Mouse (Mus musculus) lung, adult 18-20 months (tissue): Measurements from ENCODE around the gene Cmpk1.
"Not testable (repeated sequence)": the region's sequence is repeated elsewhere in the genome, so short reads cannot be mapped to it uniquely, and the experiment has no call there.

Source experiments
- DNase-seq, 2 experiments: peaks; one replicate each; pipeline ENCODE4 v3.0.0; 2022; ENCODE audit warnings: mixed read lengths in 2 of 2

Cmpk1 gene

DNA sequence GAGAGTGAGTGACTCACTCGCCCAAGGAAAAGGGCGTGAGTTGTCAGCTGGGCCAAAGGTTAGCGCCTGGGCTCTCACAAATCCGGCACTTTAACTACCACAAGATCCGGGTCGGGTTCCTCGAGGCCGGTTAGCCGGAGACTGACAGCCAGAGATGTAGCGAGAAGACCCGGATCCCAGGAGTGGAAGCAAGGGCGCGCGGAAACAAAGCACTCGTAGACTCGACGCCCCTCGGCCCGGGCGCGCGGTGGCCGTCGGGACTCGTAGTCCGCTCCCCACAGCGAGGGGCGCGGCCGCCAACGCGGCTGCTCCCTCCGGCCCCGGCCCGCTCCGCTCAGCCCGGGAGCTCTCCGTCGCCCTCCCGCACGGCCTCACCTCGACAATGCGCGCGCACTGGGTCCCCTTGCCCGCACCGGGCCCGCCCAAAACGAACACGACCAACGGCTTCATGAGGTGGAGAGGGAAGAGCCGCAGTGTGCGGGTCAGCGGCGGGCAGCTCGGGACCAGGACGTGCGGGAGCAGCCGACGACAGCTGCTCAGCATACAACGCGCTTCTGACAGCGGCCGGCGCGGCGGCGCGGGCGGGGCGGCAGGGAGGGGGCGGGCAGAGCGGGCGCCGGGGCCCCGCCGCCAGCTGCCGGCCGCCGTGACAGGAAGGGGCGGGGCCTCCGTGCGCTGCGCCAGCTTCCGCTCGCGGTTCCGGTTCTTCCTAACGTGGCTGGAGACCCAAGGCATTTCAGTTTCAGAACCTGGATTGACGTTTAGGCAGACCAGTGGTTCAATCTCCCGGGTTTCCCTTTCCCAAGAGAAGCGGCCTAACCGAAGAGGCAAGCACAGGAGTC is at the start of gene Cmpk1:
Cmpk1 (minus strand) TSS at position 651 of the 842 bp plus-strand sequence.
- DNase-seq, result peak; percentile 83 to 90

DNA sequence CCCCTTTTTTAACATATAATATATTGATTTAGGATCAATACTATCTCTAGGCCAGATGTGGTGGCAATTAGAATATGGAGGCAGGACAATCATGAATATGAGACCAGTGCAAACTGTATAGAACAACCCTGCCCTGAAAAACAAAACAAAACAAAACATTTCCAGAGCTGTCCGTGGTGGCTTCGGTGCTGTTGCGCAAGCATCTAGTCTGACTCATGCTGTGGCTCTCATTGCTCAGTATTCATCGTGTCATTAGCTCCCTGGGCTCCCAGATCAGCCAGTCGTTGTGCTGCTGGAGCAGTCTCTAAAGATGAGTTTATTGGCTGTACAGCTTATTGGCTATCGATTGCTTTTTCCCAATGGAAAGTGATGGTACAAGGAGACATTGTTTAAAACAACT is 48.0 kb upstream of the Cmpk1 start:
- no peak for DNase-seq

DNA sequence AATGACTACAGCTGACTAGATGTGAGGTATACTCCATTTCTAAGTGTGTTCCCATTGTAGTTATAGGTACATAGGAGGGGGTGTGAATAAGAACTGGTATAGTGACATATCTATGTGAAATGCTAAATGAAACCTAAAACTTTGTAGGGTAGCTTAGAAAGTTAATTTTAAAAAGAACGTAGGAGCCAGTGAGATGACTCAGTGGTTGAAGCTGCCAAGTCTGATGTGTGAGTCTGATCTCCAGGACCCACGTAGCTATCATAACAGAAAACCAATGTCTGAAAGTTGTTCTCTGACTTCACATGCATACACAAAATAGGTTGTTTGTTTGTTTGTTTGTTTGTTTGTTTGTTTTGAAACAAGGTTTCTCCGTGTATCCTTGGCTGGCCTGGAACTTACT is 33.0 kb upstream of the Cmpk1 start:
- no peak for DNase-seq

DNA sequence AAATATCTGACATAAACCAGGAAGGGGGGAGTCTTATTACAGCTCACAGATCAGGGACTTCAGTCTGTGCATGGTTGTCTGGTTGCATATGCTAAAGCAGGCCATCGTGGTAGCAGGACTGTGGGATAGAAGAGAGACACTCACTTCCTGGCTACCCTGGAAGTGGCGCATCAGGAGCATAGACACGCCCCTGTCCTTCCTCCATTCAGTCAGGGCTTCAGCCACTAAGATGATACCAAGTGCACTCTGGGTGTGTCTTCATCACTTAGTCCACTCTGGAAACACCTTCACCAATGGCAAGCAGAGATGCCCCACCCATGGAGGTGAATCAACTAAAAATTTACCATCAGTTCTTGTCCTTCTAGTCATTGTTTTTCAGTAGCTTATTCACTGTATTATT is 27.2 kb upstream of the Cmpk1 start:
- DNase-seq, result no peak

DNA sequence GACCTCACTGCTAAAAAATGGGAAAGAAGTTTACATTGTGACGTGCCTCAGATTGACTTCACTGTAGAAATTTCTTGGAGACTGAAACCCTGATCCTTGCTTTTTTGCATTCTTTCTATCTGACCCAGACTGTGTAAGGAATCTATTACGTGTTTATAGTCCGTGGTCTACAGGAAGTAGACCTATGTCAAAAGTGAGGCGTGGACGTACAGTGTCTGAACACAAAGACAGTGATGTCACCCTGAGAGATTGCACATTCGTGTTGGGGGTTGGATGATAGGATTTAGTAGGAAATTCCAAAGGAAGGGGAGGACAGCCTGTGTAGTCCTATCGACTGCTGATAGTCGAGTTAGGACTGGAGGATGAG is 13.4 kb upstream of the Cmpk1 start:
- no peak for DNase-seq

DNA sequence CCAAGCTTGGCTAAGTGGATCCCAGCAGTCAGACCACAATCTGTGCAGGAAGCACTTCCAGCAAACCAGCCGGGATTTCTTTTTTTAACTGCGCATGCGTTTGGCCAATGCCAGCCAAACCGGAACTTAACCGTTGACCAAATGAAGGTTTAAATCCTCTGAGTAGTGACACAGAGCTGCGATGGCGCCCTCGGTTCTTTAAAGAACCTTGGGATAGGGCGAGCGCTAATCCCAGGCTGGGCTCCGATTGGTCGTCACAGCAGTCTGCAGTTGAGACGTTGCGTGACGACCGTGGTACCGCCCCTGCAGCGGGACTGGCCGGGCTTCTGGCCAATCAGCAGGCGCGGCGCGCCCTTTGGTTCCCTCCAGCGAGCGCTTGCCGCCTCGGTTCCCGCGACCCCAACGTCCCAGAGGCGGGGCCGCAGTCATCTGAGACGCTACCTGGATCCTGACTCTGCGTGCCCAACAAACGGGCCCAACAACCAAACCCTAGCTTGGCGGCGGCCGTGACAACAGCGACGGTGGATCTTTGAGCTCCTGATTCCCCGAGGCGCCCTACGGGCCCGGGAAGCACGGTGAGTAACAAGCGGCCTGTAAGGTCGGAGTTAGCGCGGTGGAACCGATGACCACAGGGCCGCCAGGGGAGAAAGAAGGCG is 12.9 kb upstream of the Cmpk1 start, which contains the start of gene Stil:
Stil (plus strand) TSS at position 387 of the 656 bp plus-strand sequence.
- peak; percentile 97 for DNase-seq

DNA sequence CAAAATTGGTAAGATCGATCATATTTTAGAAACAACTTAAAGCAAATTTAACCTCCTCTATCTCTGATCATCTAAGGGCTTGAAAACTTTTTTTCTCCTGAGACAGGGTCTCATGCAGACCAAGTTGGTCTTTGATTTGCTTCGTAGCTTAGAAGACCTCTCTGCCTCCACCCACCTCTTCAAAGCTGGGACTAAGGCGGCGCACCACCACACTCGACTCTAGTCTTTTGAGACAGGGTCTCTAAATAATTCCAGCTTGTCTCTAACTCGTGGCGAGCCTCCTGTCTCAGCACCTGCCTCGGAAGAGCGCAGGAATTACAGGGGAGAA is 12.4 kb upstream of the Cmpk1 start:
- no peak for DNase-seq

DNA sequence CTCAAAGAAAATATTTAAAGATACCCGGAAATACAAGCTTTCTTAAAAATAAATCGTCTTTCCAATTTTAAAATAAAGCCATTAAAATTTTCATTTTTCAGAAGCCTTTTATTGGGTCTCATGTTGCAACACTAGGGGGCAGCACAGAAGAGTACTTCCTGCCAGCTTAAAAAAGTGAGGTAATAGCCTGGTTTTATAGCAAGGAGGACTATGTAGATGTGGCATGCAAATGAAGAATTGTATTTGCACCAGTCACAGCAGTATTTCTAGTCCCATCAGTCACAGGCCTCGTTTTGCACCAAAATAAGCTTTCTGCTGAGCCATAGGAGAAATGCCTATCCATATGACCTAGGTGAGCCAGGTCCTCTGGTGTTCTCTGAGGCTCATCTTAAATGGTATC is 10.0 kb upstream of the Cmpk1 start:
- peak in 1 of 2 experiments; percentile 38 for DNase-seq

DNA sequence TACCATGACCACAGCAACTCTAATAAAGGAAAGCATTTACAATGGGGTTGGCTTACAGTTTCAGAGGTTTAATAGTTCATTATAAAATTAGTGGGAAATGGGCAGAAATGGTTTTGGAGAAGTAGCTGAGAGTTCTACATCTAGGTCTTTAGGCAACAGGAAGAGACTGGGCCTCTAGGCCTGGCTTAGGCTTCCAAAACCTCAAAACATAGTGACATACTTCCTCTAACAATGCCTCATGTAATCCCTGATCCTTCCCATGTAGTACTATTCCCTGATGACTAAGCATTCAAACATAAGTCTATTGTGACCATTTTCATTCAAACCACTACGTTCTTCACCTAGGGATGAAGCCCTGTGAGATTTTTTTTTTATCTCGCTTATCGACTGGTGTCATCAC is 7.2 kb upstream of the Cmpk1 start:
- no peak for DNase-seq

DNA sequence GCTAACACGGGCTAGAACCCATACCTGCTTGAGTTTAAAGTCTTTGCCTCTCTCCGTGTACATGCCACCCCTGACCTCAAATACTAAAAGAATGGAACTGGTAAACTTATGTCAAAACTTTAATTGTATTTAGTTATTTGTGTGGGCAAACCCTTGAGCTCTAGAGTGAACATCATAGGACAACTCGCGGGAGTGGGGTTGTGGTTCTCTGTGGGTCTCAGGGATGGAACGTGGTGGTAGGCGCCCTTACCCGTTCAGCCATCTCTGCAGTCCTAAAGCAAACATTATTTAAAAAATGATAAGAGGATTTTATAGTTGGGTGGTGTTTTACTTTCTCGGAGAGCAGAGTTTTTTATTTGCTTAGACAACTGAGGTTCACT is 840 bp downstream of the Cmpk1 start:
- no peak for DNase-seq

DNA sequence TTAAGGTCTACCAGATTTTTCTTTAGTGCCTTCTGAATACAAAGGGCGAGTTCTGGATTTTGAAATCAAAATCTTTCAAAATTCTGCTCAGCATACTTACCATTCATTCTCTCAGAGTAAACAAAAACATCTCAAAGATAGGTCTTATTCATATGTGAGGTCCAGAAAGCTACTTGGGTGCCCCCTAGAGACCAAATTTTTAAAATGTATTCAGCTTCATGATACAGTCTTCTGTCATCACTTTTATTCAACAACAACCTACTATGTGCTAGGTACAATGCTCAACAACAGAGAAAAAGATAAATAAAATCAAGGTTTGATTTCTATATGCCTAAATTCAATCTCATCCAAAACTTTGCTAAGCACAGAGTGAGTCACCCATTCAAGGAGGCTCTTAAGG is 4.0 kb downstream of the Cmpk1 start:
- DNase-seq, result no peak

DNA sequence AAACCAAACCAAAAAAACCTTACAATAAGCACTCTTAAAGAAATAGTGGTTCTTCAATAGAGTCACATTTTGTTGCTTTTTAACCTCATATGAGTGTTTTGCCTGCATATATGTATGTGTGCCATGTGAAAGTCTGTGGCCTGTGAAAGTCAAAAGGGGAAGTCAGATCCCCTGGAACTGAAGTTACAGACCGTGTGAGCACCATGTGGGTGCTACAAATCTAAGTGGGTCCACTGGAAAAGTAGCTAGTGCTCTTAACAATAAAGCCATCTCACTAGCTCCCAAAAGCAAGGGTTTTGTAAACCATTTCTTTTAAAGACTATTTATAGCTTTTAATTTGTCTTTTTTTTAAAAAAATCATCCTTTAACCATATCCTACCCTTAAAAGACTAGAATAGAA is 4.4 kb downstream of the Cmpk1 start:
- no peak for DNase-seq

DNA sequence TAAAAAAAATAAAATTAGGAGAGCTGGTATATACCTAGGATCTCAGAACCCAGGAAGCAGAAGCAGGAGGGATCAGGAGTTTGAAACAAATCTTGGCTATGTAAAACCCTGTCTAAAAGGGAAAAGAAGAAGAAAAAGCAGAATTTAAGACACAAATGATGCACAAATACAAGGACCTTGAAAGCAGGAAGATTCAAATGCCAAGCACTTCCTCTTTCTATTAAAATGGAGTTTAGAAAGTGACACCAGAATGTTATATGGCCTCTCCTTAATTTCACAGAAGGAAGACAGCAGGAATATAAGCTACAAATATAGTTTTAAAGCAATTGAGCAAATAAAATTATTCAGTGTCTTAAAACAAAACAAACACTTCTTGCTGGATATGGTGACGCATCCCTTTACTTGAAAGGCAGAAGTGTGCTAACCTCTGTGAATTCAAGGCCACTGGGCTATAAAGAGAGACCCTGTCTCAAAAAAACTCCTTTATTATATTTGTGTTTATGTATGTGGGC is 13.8 kb downstream of the Cmpk1 start:
- no peak for DNase-seq

DNA sequence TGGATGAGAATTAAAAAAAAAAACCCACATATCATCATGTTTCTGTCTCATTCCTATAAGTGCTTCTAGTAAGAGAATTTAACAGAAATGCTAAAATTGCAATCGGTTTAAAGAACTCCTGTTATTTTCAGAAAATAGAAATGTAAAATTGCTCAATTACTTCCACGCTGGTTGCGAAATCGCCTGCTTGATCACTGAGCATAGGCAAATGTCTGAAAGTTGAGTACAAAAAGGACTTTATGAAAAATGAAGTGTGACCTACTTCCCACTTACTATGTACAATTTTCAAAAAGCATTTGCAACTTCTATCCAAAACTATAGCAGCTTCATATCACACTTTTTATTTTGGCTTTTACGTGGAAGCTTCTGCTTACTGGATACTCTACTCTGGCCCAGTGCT is 16.3 kb downstream of the Cmpk1 start:
- peak in 1 of 2 experiments; percentile 31 for DNase-seq

DNA sequence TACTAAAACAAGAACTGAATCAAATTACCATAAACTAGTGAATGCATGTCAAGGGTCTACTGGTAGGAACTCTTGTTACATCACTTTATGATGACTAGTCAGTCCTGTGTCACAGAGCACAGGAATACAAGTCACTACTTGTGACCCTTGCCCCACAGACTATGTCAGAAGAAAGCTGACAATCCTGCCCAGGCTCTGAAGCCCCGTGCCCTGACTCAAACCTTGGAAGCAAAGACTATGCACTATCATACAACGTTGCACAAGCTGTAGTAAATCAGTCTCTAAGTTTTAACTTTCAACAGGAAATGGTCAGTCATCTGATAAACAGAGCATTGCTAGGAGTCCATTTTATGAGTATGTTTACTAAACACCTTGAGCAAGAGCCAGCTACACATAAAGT is 26.2 kb downstream of the Cmpk1 start:
- DNase-seq, result not testable (repeated sequence)

DNA sequence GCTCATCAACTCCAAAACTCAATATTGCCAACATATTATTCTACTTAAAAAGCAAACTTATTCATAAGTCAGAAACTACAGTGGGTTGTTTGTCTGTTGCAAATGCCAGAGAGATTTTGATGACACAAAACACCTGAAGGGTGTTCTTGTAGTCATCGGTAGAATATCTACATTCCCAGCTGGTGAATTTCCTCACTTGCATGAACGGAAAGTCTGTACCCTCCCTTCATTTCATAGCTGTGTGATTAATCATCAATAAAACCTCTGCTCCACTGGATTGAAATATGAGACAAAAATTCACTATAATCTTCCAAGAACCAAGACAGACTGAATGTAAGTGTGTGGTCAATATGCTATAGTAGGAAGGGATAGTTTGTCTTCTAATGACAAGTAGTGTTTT is 27.5 kb downstream of the Cmpk1 start:
- DNase-seq, result no peak

DNA sequence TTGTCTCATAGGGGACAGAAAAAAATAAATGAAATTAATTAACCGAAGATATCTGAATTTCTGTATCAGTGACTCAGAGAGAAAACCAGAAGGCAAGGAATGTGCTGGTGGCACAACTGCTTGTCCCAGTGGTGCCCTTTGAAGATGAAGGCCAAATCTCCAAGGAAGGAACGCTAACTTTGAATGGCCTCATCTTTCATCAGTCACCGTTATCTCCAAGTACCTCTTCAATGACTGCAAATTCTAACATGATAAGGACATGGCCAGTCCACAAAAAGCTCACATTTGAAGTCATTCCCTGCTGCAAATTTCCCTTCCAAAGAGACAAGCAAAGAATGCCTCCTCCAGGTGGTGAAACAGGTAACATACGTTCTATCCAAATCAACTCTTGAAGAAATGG is 28.3 kb downstream of the Cmpk1 start:
- DNase-seq, result no peak

DNA sequence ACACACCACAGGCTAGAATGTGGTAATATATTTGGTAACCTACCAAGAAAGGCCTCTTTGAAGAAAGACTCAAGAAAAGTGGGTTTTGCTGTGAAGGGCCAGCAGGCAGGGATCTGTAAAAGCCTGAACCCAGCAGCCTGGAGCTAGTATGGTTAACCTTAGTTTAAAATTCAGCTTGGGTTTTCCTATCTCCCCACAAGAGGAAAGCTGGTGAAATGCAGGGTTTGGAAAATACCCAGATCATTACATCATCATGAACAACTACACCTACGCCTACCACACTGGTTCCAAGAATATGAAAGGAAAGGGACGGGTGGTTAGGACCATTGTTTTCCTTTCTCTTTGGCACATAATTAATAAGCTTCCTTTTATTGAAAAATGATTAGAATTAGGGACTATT is 28.8 kb downstream of the Cmpk1 start:
- peak in 1 of 2 experiments; percentile 9 for DNase-seq

DNA sequence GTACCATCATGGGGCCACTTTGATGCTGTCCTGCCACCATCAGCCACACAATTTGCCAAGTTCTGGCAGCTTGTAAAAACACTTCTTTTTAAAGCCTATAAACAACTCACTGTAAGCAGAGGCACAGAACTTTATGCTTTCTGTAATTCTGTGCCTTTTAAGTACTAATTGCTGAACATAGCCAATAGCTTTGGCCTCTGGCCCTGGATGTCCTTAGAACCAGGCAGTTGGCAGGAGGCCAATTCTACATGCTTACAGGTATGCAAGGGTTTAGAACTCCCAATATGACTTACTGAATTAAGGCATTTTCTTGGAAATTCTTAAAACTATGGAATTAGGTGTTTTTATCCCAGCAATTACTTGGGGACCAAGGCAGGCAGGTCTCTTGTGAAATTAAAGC is 29.6 kb downstream of the Cmpk1 start:
- no peak for DNase-seq

DNA sequence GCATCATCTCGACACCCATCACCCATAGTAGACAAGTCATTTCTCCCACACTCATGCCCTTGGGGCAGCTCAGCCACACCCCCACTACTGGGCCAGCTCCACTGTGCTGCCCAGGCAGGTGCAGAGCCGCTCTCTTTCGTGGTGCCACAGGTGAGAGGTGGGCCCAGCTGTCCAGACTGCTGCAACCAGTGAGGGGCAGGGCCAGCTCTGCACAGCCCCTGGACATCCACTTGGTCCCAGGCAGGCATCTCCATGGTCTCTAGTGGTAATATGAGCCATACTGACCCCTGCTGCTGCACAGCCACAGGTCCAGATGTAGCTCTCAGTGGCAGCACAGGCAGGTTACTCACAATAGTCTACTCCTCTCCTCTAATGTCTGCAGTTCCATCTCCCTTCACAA is 33.9 kb downstream of the Cmpk1 start:
- DNase-seq, result no peak

DNA sequence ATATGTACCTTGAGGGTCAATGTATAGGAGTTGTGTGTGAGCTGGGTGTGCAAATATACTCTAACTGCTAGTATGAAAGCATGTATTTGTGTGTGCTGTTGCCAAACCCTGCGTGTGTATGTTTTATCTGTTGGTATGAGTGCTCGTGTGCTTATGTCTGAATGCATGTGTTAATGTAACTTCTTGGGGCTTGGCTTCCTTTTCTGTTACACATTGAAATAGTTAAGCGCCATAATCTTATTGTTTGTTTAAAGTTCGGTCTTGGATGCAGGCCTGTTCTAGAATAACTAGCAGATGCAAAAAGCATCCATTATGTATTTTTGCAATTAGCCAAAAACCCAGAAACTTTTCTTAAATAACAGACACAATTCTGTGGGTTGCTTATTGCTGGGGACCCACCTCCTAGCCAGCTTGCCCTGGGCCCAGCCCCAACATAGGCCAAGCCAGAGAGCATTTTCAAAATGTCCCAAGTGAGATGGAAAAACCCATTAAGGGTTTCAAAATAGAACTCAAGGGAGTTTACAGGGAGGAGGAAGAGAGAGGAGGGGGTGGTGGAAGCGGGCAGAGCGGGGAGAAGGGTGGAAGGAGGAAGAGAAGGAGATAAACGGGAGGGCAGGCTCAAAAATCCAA is 39.1 kb downstream of the Cmpk1 start:
- no peak for DNase-seq

DNA sequence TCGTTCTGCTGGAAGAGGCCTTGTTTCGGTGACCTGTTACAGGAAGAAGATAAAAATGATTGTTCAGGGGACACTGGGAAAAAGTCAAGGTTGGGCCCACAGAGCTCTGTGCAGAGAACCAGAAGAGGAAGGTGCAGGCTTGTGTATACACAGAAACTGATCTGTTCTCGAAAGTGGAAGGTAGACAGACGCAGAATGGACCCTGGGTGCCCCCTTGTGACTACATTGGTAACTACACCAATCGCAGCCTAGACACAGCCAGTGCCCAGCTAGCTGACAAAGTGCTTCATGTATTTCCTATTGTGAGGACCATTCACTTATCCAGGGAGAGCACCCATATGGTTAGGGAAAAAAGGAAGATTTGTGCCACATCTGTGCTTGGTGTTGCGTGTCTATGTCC is 39.6 kb downstream of the Cmpk1 start:
- DNase-seq, result peak; percentile 63 to 73

DNA sequence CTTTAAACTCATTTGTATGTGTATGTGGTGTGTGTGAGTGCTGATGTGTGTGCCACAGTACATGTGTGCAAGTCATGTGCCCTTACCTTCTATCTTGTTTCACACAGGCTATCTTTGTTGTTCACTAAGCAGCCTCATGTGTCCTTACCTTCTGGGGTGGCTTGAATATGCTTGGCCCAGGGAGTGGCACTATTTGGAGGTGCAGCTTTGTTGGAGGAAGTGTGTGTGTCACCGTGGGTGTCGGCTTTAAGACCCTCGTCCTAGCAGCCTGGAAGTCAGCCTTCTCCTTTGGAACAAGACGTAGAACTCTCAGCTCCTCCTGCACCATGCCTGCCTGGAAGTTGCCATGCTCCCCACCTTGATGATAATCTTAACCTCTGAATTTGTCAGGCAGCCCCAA is 40.6 kb downstream of the Cmpk1 start:
- no peak for DNase-seq

DNA sequence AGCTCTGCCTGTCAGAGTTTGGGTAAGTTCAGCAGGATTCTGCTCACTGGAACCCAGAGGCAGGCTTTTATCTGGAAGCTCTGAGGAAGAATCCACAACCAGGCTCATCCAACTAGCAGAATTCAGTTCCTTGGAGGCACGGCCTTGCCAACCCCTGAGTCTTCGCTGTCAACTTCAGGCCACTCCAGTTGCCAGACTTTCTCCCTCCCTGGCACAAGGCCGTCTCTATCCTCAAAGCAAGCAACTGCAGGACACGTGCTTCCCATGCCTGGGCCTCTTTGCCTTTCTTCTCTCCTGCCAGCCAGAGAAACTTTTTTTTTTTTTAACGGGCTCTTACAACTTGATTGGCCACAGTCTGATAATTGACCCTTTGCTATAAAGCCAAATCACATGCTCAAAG is 42.0 kb downstream of the Cmpk1 start:
- DNase-seq, result no peak
